Mouse (Mus musculus) embryonic fibroblast, embryonic 13.5 days (primary cell): Measurements from ENCODE around the gene Zic1.

Experiments used
- CTCF ChIP-seq: IDR thresholded peaks from 2 replicates; pipeline ENCODE4 v1.5.1; 2011; ENCODE audit warnings: mild to moderate bottlenecking, control low read depth, low read length, moderate library complexity, borderline replicate concordance; ENCODE audit not compliant: insufficient read depth
- POLR2A ChIP-seq: IDR thresholded peaks from 2 replicates; pipeline ENCODE4 v1.6.1; 2011; ENCODE audit warnings: low read depth, mild to moderate bottlenecking, control low read depth, low read length, moderate library complexity

DNA sequence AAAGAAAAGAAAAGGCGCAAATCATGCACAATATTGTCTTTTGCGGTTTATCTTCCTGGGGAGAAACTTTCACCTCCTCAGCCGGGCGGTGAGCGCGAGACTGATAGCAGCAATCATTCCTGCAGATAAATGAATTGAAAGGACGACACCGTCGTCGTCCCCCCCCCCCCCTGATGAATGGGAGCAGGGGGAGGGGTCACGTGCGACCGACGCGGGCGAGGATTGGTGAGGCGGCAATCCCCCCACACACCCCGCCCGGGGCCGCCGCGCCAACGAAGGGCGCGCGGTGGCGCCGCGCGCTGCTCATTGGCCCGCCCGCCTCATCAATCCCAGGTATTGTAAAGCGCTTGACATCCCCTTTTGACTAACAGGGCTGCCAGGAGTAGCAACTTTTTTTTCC lies at the start of gene Zic1:
- TF ChIP-seq CTCF, result no peak
- TF ChIP-seq POLR2A, result no peak
